Mouse (Mus musculus) adrenal gland, adult 2 months (tissue): Measurements from ENCODE around the gene Insl6. TPM values are rescaled to one million over a fixed set of nuclear protein-coding genes. Genes with fewer than 3 reads are reported as not detected.
A peak's percentile ranks its signal among the peaks of the same experiment; 100 is the strongest.

Experiments
- DNase-seq: peaks from one replicate; pipeline ENCODE4 v3.0.0; 2021
- polyA plus RNA-seq: library from polyadenylated mRNA; depleted of rRNA; stranded (reverse); fragments of >200 nt; gene quantifications from 2 replicates; pipeline ENCODE4 v1.2.3, GENCODE M21; 2012
- total RNA-seq, 2 experiments: library from RNA; stranded (reverse); gene quantifications; 2 replicates each; pipeline ENCODE4 v1.2.3; 2021

The Insl6 gene
- total and polyA plus RNA-seq, 3 experiments: 0.36 to 1.3 (median 0.58) TPM

- peak; percentile 87 for DNase-seq
These were observed 30.0 kb upstream of the Insl6 start for GRCm38 (mm10) chr19:29354895-29355877.

- DNase-seq: no peak
These were observed 25.8 kb upstream of the Insl6 start for GRCm38 (mm10) chr19:29350991-29351390.

- no peak for DNase-seq
These were observed 20.5 kb upstream of the Insl6 start for GRCm38 (mm10) chr19:29345636-29346035.

- DNase-seq: no peak
These were observed 19.7 kb upstream of the Insl6 start for GRCm38 (mm10) chr19:29344868-29345267.

- DNase-seq: no peak
These were observed 17.1 kb upstream of the Insl6 start for GRCm38 (mm10) chr19:29342281-29342680.

GRCm38 (mm10) chr19:29341029-29341428 is 15.9 kb upstream of the Insl6 start:
- DNase-seq: no peak

- no peak for DNase-seq
These were observed 11.5 kb upstream of the Insl6 start for GRCm38 (mm10) chr19:29336624-29337023.

- DNase-seq: peak; percentile 30
These were observed 9.1 kb upstream of the Insl6 start, which contains the start of gene Rln1 for GRCm38 (mm10) chr19:29334068-29334745. Gene Rln1 (minus strand): TSS chr19:29334670.

GRCm38 (mm10) chr19:29326822-29327552 is 1.8 kb upstream of the Insl6 start:
- no peak for DNase-seq

GRCm38 (mm10) chr19:29326396-29326795 is 1.2 kb upstream of the Insl6 start:
- DNase-seq: no peak

- DNase-seq: no peak
These were observed 660 bp upstream of the Insl6 start for GRCm38 (mm10) chr19:29325852-29326180.

GRCm38 (mm10) chr19:29323416-29324049 is 1.6 kb downstream of the Insl6 start:
- no peak for DNase-seq

- DNase-seq: no peak
These were observed 12.5 kb downstream of the Insl6 start for GRCm38 (mm10) chr19:29312661-29313060.

- DNase-seq: no peak
These were observed 13.4 kb downstream of the Insl6 start for GRCm38 (mm10) chr19:29311791-29312190.

GRCm38 (mm10) chr19:29308832-29309231 is 16.3 kb downstream of the Insl6 start:
- no peak for DNase-seq

GRCm38 (mm10) chr19:29302119-29302518 is 23.0 kb downstream of the Insl6 start:
- DNase-seq: no peak

GRCm38 (mm10) chr19:29300919-29301318 is 24.2 kb downstream of the Insl6 start:
- no peak for DNase-seq

GRCm38 (mm10) chr19:29297366-29297765 is 27.8 kb downstream of the Insl6 start:
- no peak for DNase-seq

GRCm38 (mm10) chr19:29296166-29296565 is 29.0 kb downstream of the Insl6 start:
- DNase-seq: no peak

- DNase-seq: no peak
These were observed 30.4 kb downstream of the Insl6 start for GRCm38 (mm10) chr19:29294756-29295155.

GRCm38 (mm10) chr19:29292546-29292945 is 32.6 kb downstream of the Insl6 start:
- DNase-seq: no peak

- no peak for DNase-seq
These were observed 33.6 kb downstream of the Insl6 start for GRCm38 (mm10) chr19:29291532-29291931.
